Mouse (Mus musculus) right cerebral cortex, adult 18-20 months (tissue): ENCODE data around the gene Rad51ap1.

ENCODE experiments used
- DNase-seq: peaks from one replicate; pipeline ENCODE4 v3.0.0; 2022; ENCODE audit warnings: mixed read lengths

Rad51ap1 gene

DNA sequence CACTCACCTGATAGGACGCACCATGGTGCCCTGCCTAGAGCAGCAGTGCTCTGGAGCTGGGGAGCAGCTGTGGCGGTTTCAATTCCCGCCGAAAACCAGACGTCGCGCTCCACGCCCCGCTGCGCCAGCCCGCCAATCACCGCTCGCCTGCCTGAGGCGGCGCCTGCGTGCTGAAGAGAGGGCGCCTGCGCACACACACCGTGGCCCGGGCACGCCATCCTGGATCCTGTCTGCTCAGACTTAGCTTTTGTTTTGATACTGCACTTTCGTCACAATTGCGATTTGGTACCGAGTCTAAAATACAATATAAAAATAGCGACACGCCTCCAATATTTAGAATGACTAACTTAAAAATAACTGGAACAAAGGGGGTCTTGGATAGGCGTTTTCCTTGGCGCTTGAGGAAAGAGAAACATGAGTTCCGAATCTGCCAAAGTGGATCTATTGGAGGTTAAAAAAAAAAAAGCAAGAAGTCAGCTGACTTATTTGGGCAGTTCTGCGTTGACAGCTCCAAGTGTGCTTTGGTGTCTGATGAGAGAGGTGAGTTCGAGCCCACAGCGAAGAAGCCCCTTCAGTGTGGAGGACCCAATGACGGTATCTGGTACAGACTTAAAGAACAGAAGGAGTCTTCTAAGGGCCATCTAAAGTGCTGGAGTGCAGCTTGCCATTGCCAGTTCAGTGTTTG, at the start of gene Rad51ap1, which contains the start of gene D6Wsu163e:
Rad51ap1 (minus strand) TSS at position 101 of the 685 bp plus-strand sequence.
D6Wsu163e (plus strand) TSS at position 476 of the 685 bp plus-strand sequence.
- peak; percentile 96 for DNase-seq

DNA sequence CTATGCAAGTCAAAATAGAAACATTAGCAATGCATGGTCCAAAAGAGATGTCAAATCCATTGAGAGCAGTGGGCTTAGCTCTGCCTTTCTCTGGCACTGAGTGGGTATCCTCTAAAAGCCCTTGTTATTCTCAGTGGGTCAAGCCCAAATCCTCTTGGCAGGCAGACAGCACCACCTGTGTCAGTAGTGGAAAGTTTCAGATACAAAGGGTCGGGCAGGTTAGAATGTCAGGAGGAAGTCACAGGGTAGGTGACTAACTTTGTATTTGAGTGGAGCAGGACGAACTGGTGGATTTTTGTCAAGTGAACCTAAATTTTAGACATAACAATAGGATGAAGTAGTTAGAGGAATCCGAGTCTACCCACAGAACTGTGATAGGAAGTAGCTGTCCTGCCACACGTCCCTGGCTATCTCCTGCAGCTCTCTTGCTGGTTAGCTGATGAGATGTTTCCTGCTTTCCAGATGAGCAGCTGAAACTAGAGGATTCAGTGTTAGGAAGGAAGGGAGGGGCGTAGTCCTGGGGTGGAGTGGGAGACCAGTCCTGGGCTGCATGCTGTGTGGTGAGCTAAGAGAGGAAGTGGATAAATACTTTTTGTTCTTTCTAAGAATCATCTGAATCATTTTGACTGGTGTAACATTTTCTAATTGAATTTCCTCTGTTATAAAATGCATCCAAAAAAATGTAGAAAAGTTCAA, 42.3 kb upstream of the Rad51ap1 start:
- DNase-seq = no peak

DNA sequence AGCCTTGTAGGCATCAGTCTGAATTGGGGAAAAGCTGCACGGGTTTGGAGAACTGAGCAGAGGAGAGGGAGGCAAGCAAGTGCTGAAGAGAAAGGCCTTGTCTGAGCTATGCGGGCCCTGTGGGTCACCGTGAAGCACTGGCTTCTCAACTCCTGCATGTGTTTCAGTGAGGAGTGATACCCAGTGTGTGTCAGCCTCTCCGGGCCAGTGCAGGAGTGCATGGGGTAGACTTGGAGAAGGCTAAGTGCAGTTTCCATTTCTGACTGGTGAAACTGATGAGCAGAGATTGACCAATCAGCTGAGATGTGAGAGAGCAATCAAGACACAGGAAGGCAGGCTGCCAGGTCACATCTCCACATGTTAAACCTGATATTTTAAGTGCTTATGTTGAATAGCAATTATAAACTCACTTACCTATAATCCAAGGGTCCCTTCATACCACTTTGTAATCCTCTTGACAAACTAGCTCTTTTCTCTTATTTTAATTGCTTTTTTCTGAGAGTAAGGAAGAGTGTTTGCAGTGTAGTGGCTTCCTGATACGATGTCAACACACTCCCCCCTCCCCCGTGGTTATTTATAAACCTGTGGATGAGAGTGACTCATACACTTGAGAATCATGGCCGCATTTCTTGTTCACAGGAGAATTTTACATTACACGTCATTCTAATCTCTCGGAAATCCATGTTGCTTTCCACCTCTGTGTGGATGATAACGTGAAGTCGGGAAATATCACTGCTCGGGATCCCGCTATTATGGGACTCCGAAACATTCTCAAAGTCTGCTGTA, 27.0 kb upstream of the Rad51ap1 start:
- peak; percentile 14 for DNase-seq

DNA sequence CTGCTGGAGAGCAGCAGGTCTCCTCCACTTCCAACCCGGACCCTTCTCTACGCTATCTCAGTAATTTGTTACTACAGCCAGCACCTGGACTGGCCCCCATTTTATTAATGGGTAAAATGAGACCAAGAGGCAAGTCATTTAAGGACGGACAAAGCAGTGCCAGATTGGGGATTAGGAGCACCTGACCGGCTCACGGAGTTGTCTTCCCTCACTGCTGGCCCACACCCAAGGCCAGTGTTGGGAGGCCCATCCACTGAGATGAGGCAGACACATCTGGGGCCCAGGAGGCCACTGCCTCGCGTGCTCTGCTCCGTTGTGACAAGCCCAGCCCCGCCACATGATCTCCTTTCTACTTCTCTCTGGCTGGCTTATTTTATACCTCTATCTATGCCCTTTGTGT, 24.0 kb upstream of the Rad51ap1 start:
- no peak for DNase-seq

DNA sequence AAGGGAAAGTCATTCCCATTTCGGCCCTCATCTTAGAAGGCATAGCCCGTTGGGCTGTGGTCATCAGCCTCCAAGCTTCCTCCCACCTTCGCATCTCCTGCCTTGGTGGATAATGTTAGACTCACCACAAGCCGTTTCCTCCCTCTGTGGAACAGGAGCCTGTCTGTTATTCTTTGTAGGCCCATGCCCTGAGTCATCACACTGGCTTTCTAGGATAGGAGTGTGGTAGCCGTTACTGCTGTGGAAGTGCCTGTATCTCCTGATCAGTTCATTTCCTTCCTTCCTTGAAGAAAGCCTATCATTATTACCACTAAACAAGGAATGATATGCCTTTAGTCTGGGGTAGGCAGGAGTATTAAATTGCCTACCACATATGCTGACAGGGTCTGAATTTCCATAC, 23.3 kb upstream of the Rad51ap1 start:
- no peak for DNase-seq

DNA sequence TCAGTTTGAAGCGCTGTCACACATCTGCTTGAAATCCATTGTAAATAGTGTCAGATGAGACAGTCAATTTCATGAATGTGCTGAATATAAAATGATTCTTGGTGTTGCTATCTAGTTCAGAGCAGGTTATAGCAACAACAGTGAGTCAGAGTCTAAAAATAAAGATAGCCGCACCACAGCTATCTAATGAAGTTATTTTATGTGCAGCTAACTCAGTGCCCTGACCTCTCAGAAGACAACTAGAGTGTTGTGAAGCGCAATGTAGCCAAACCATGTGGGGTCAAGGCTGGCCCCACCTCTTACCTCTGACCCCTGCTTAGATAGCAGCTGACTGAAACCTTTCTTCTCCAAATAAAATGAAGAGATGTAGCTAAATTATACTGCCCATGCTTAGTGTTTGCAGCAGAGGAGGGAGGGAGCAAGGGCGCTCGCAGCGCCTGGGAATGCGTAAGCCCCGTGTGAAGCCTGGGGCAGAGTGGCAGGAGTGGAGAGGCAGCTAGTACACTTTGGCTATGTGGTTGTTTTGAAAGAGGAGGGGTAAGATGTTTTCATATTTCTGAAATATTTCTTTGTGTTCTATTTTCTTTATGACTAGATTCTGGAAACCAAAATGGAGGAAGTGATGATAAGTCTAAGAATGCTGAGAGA, 22.1 kb upstream of the Rad51ap1 start:
- DNase-seq = no peak

DNA sequence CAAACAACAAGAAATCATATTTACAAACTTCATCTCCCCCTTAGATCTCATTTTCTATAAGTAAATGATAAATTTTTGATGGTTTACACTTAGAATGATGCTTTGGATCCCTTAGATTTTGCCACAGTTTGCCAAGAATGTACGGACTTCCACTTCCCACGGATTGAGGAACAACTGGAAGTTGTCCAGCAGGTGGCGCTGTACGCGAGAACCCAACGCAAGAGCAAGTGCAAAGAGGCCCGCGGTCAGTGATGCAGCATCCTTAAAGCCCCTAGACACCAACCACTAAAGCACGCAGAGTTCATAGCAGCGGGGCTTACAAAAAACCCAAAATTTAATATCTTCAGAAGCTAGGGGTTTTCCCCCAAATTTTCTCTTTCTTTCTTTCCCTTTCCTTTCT, 16.3 kb upstream of the Rad51ap1 start:
- DNase-seq = peak; percentile 58

DNA sequence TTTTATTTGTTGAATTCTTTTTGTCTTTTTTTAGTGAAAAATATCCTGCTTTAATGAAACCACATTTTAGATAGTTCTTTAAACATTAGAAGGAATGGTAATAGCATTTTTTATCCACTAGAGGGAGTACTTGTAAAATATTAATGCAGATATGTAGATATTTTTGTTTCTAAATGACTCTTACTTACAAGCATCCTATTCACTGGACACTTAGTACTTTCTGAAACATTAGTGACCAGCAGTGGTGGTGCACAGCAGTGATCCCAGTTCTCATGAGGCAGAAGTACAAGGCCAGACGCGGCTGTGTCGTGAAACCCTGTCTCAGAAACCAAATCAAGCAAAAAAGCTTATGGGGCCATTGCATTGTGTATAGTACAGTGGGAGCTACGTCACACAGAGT, 8.9 kb upstream of the Rad51ap1 start:
- DNase-seq = no peak

DNA sequence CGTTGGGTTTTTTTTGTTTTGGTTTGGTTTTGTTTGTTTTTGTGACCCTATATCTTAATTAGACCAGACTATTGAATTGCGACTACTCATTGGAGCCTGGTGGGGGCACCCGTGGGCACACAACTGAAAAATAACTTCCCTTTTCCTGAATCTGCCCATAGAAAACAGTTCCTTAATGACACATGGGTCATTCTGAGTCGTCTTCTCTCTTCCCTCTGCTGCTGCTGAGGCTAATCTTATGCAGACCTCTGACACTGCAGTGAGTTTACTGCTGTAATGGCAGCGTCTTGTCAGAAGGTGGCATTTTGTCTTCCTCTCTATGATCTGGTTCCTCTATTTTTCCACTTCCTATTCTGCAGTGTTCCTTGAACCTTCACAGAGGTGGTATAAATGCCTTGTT, 1.1 kb upstream of the Rad51ap1 start:
- no peak for DNase-seq

DNA sequence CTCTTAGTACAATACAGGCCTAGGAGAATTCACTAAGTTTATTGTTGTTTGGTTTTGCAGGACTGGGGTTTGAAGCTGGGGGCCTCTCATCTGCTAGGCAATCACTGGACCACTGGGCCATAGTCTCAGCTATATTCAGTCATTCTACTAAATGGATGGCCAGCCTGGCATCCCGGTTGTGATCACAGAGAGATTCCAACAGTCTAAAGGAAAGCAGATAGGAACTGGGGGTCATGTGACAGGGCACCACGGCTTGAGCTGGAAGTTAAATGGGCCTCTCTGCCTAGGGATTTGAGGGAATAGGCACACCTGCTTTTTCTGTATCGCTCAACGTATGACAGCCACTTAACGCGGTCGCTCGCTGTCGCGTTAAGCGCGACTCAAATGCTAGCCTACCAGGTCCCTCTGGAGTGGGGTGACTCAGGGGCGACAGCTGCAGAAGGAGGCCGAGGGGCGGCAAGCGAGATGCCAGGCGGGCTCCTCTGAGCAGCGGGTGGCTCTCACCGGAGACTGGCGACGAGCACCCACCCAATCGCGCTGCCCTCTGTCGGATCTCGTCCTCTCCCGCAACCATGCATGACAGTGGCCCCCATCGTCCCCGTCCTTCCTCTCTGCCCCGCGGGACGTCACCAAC, 417 bp downstream of the Rad51ap1 start:
- DNase-seq = no peak

DNA sequence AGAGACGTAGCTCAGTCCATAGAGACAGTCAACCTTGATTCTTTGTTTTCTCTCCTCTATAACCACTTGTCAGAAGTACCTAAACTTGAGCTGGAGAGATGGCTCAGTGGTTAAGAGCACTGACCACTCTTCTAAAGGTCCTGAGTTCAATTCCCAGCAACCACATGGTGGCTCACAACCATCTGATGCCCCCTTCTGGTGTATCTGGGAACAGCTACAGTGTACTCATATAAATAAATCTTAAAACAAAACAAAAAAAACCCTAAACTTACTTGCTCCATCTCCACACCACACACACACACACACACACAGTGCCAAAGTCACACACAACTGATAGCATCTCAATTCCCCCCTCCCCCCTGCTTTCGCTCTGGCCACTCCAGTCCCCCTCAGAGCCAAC, 1.3 kb downstream of the Rad51ap1 start:
- no peak for DNase-seq

DNA sequence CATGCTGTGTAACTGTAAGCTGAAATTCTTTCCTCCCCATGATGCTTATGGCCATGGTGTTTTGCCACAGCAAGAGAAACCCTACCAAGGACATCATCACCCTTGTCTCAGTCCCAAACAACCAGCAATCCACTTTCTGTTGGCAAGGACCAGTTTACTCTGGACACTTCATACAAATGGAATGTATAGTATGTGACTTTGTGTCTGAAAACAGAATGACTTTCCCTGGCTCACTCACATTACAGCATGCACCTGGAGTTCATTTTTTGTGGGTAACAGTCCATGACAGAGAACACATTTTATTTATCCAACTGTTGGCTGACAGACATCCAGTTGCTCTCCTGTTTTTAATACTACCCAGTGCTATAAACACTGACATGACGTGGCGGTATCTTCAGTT, 6.5 kb downstream of the Rad51ap1 start:
- DNase-seq = no peak

DNA sequence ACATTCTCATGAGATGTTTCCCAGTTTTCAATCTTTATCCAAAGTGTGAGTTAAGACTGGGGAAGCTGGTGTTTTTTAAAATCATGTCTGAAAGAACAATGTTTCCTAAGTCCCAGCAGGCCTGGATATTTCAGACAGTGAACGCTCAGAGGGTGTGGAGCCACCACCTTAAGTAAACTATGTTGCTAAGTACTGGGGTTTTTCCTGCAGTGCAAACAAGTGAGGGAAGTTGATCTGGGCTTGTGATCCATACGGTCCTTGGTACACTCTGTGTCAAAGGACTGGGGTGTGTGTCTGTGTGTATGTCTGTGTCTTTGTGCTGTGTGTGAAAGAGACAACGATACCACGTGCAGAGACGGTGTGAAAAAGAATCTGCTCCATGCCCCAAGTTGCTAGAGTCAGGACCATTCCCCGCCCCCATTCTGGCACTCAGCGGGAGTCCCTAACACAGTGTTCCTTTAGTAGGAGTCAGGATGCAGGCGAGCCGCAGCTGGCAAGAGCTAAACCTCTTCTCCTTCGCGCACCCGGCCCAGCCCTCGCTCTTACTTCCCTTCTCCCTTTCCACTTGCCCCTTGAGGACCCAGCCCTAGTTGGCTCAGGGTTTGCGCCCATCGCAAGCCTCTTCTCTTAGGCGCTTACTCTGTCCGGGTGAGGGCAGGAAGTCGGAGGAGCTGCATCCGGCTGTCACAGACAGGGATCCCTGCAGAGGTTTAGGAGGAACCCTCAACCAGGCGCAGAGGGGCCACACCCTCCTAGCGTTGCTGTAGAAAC, 18.1 kb downstream of the Rad51ap1 start, which contains the start of gene Dyrk4:
Dyrk4 (minus strand) TSS at position 729 of the 771 bp plus-strand sequence.
- DNase-seq = no peak

DNA sequence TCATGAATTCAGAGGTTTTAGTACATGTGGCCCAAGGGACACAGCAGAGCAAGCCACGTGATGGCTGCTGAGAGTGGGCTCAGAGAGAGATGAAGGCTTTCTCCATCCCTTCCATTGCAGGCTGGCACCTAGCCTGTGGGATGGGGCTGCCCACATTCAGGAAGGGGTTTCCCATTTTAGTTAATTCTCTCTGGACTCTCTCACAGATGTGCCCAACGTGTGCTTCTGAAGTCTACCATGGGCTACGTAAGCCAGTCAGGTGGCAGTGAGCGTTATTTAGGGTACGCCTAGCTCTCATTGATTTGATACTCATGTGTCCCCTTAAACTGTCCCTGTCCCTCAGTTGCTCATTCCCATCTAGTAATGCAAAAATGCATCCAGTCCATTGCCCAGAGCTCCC, 24.5 kb downstream of the Rad51ap1 start:
- DNase-seq = no peak

DNA sequence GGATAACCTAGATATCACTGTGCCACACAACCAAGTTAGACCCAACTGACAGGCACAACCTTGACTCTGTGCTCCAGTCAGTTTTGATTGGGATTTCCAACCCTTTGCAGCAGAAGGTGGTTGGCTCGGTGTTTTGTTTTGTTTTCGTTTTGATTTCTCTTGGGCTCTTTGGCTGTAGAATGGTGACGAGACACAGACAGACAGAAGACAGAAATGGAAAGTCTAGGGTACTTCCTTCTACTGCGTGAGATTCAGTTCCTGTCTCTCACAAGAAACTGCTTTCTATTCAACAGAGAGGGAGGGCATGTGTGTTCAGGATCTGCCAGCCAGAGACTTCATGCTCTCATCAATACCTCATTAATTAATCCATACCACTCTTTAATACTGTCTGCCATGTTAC, 28.7 kb downstream of the Rad51ap1 start:
- no peak for DNase-seq

DNA sequence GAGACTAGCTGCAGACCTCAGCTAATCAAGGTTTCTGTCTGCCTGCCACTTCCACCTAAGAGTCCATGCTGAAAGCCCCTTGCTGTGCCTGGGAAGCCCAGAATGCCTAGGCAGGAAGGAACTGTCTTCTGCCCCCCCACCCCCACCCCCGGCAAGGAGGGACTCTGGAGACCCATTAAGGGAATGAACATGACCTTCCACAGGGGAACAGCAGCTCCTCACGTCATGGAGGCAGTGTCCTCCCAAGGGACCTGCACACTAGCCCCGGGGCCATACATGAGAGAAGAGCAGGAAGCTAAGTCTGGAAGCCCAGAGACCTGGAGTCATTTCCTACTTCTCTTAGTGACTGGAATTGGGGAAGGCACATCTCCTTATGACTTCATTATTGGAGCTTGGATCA, 31.5 kb downstream of the Rad51ap1 start:
- no peak for DNase-seq

DNA sequence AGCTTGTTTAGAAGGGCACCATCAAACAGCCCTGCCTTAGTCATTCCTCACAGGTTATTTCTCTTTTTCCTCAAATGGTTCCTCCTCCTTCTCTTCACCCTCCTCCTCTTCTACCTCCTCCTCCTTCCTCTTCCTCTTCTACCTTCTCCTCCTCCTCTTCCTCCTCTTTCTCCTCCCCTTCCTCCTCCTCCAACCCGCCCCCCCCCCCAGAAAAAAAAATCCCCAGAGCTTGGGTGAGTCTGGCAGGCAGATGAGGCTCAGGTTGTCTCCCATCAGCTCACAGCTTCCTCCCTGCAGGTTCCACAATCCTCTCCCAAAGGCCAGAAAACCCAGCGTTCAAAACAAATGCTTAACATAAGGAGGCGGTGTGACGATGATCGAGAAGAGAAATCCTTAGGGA, 32.0 kb downstream of the Rad51ap1 start:
- DNase-seq = no peak

DNA sequence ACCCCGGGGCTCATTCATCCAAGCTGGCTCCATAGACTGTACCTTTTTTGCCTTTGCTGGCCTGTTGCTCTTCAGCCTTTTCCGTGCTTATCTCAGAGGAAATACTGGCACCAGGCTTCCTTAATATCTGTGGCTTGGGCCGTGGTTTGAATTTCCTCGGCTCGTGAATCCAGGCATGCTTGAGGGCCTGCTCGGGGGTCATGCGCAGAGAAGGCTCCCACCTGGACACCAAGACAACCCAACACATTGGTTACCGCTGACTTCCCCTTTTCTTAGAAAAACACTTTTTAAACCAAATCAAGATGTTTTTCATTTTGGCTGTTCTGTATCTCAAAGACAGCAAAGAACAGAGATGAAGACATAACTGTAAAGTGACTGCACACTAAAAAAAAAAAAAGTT, 62.3 kb downstream of the Rad51ap1 start:
- no peak for DNase-seq
